Mouse (Mus musculus) C2C12 (cell line): Measurements from ENCODE around the gene Gata2. TPM values are rescaled to one million over a fixed set of nuclear protein-coding genes. Genes with fewer than 3 reads are reported as not detected.

Experiments
- H3K27me3 ChIP-seq: one replicate; pipeline ENCODE4 v1.6.1; 2011; ENCODE audit not compliant: control insufficient read depth, insufficient read depth, insufficient read length
- H3K36me3 ChIP-seq: one replicate; pipeline ENCODE4 v1.6.1; 2011; ENCODE audit not compliant: control insufficient read depth, insufficient read depth
- H3K4me3 ChIP-seq: one replicate; pipeline ENCODE4 v1.5.1; 2011; ENCODE audit warnings: mild to moderate bottlenecking, control low read depth; ENCODE audit not compliant: poor library complexity, insufficient read depth, severe bottlenecking
- H3K79me2 ChIP-seq: one replicate; pipeline ENCODE4 v1.6.1; 2011; ENCODE audit not compliant: control insufficient read depth, insufficient read depth
- H3K79me3 ChIP-seq: one replicate; pipeline ENCODE4 v1.6.1; 2011; ENCODE audit warnings: low read depth, control low read depth
- H3ac ChIP-seq: one replicate; pipeline ENCODE3; 2011; ENCODE audit warnings: low read depth; ENCODE audit not compliant: control insufficient read depth, insufficient read length
- CEBPB ChIP-seq: IDR thresholded peaks from one replicate; pipeline ENCODE4 v1.6.1; 2011; ENCODE audit warnings: low read depth, mild to moderate bottlenecking, control low read depth, moderate library complexity
- CTCF ChIP-seq: IDR thresholded peaks from one replicate; pipeline ENCODE4 v1.5.1; 2011; ENCODE audit not compliant: control insufficient read depth, insufficient read depth, insufficient read length
- FOSL1 ChIP-seq: IDR thresholded peaks from one replicate; pipeline ENCODE4 v1.8.0; 2011; ENCODE audit warnings: mild to moderate bottlenecking, low read length; ENCODE audit not compliant: poor library complexity, insufficient read depth, severe bottlenecking
- MAX ChIP-seq: IDR thresholded peaks from one replicate; pipeline ENCODE4 v1.6.1; 2011; ENCODE audit warnings: mild to moderate bottlenecking, control low read depth
- MYOD1 ChIP-seq: IDR thresholded peaks from one replicate; pipeline ENCODE4 v1.6.1; 2011; ENCODE audit warnings: low read depth; ENCODE audit not compliant: control insufficient read depth, insufficient read length
- MYOG ChIP-seq: IDR thresholded peaks from one replicate; pipeline ENCODE4 v1.6.1; 2011; ENCODE audit not compliant: control insufficient read depth, insufficient read length; ENCODE audit errors: extremely low read depth
- USF1 ChIP-seq: IDR thresholded peaks from one replicate; pipeline ENCODE4 v1.6.1; 2011; ENCODE audit warnings: low read depth, mild to moderate bottlenecking, control low read depth, moderate library complexity
- polyA plus RNA-seq: library from polyadenylated mRNA; unstranded; fragments of >200 nt; fragmentation: generic; extraction: Trizol; gene quantifications from one replicate; pipeline ENCODE4 v1.2.1, GENCODE M21; 2012; ENCODE audit warnings: missing spikeins

The Gata2 gene
- polyA plus RNA-seq, 1 experiment: 45.8 TPM

DNA sequence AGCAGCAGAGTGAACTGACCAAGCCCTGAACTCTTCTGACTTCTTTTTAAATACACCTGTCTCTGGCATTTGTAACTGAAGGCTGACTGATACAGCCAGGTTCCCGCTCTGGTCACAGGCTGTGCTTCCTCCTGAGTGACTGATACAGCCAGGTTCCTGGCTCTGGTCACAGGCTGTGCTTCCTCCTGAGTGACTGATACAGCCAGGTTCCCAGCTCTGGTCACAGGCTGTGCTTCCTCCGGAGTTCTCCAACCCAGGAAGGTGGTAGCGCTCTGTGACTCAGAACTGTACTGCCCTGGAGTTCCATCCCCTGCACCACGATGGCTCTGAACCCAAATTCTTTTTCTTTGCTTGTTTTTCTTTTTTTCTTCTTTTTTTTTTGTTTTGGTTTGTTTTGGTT is 9.0 kb upstream of the Gata2 start:
- H3K27me3 ChIP-seq: no peaks in the 10 kb centered on the region
- H3ac ChIP-seq: no peak overlapping the region
- TF ChIP-seq FOSL1: no peak
- TF ChIP-seq CTCF: no peak
- no peak for TF ChIP-seq CEBPB
- no peak for TF ChIP-seq MAX
- no peak for TF ChIP-seq MYOD1
- TF ChIP-seq USF1: no peak
- TF ChIP-seq MYOG: no peak
- no peak overlapping the region for H3K4me3 ChIP-seq
- H3K36me3 ChIP-seq: no peaks in the 10 kb centered on the region
- no peaks in the 10 kb centered on the region for H3K79me2 ChIP-seq
- no peaks in the 10 kb centered on the region for H3K79me3 ChIP-seq

- Histone ChIP-seq H3ac (no peak overlapping the region), H3K27me3 (no peaks in the 10 kb centered on the region), H3K4me3 (no peak overlapping the region), H3K79me3 (no peaks in the 10 kb centered on the region), H3K79me2 (no peaks in the 10 kb centered on the region), H3K36me3 (no peaks in the 10 kb centered on the region)
- TF ChIP-seq MYOG: no peak
- no peak for TF ChIP-seq USF1
- TF ChIP-seq MAX: no peak
- TF ChIP-seq CTCF: no peak
- no peak for TF ChIP-seq CEBPB
- TF ChIP-seq FOSL1: no peak
- no peak for TF ChIP-seq MYOD1
Observed at GRCm38 (mm10) chr6:88188148-88188547, 5.5 kb upstream of the Gata2 start.

- H3ac ChIP-seq: no peak overlapping the region
- no peaks in the 10 kb centered on the region for H3K79me3 ChIP-seq
- no peaks in the 10 kb centered on the region for H3K36me3 ChIP-seq
- no peak overlapping the region for H3K4me3 ChIP-seq
- H3K27me3 ChIP-seq: no peaks in the 10 kb centered on the region
- TF ChIP-seq CTCF (peak; percentile 98), MAX (no peak)
- H3K79me2 ChIP-seq: no peaks in the 10 kb centered on the region
Observed at GRCm38 (mm10) chr6:88189312-88190042, 4.2 kb upstream of the Gata2 start.

DNA sequence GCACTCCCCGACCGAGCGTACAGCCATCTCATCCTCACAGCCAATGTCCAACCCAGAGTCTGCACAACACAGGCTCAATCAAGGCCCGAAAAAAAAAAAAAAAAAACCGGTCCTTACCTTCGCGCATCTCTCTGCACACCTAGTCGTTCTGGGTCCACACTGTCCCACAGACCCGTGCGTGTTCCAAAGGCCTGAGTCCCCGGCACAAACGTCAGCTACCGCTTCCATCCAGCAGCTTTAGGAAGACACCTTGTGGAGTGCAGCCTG is 3.7 kb upstream of the Gata2 start:
- TF ChIP-seq MYOG (no peak), MYOD1 (no peak), USF1 (no peak), FOSL1 (no peak), MAX (no peak), CEBPB (no peak), CTCF (no peak)
- no peaks in the 10 kb centered on the region for H3K79me2 ChIP-seq
- no peaks in the 10 kb centered on the region for H3K36me3 ChIP-seq
- no peaks in the 10 kb centered on the region for H3K79me3 ChIP-seq
- H3K4me3 ChIP-seq: no peak overlapping the region
- no peak overlapping the region for H3ac ChIP-seq
- no peaks in the 10 kb centered on the region for H3K27me3 ChIP-seq

GRCm38 (mm10) chr6:88190310-88191023 is 3.2 kb upstream of the Gata2 start:
- no peak overlapping the region for H3ac ChIP-seq
- no peaks in the 10 kb centered on the region for H3K36me3 ChIP-seq
- no peak overlapping the region for H3K4me3 ChIP-seq
- H3K79me2 ChIP-seq: no peaks in the 10 kb centered on the region
- H3K27me3 ChIP-seq: no peaks in the 10 kb centered on the region
- TF ChIP-seq USF1 (no peak), CTCF (no peak), CEBPB (no peak)
- no peaks in the 10 kb centered on the region for H3K79me3 ChIP-seq

DNA sequence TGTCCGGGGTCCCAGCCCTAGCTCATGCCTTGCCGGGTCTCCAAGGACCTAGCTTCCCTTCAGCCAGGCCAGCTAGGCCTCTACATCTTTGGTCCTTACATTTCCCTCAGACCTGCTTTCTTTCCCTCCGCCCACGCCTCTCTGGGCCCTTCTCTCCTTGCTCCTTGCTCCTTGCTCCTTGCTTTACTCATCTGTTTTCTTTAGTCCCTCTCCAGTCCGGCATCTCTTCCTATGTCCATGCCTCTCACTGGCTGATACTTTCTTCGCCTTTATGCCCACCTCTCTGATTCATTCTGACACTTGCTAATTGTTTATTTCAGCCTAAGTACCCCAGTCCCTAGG is 2.7 kb upstream of the Gata2 start:
- H3K27me3 ChIP-seq: no peaks in the 10 kb centered on the region
- no peaks in the 10 kb centered on the region for H3K36me3 ChIP-seq
- no peaks in the 10 kb centered on the region for H3K79me2 ChIP-seq
- H3K4me3 ChIP-seq: no peak overlapping the region
- no peak overlapping the region for H3ac ChIP-seq
- TF ChIP-seq MYOD1 (no peak), FOSL1 (no peak), USF1 (no peak), MYOG (no peak), CTCF (no peak), MAX (no peak)
- H3K79me3 ChIP-seq: no peaks in the 10 kb centered on the region
